Mouse (Mus musculus) monocyte, adult 59 days (primary cell): ENCODE data around the gene 9930021J03Rik. TPM values are rescaled to one million over a fixed set of nuclear protein-coding genes. Genes with fewer than 3 reads are reported as not detected.

Experiments
- total RNA-seq, 2 experiments: library from RNA; stranded (reverse); gene quantifications; one replicate each; pipeline ENCODE4 v1.2.4; 2023

Gene 9930021J03Rik
- 10 to 100 TPM; 19.3 to 23.5 TPM for total RNA-seq

GRCm38 (mm10) chr19:29805917-29806785 is at the start of gene 9930021J03Rik:
Gene 9930021J03Rik (minus strand): TSS chr19:29805989.

GRCm38 (mm10) chr19:29812581-29813460 is 7.0 kb upstream of the 9930021J03Rik start, which contains the start of gene Ranbp6:
Gene Ranbp6 (minus strand): TSS chr19:29812974.

GRCm38 (mm10) chr19:29697245-29697874 is 108.4 kb downstream of the 9930021J03Rik start, which contains the start of gene Mlana:
Gene Mlana (plus strand): TSS chr19:29697824.

Other genes starting within 250 kb of the 9930021J03Rik start
- gene Ermp1, start 157.6 kb downstream of the 9930021J03Rik start, total RNA-seq = 10 to 100 TPM; 31.7 to 36.5 TPM
- not detected for gene Mlana, start 108.2 kb downstream of the 9930021J03Rik start, total RNA-seq
- 10 to 100 TPM in 1 of 2 experiments, 1 to 10 TPM in 1; 9.8 to 11.4 TPM for gene Ranbp6, start 7.0 kb upstream of the 9930021J03Rik start, total RNA-seq
- gene Il33, start 119.1 kb upstream of the 9930021J03Rik start, total RNA-seq = not detected
- not detected for gene Trpd52l3, start 197.8 kb upstream of the 9930021J03Rik start, total RNA-seq
- 10 to 100 TPM; 63.3 to 66.2 TPM for gene Uhrf2, start 224.5 kb upstream of the 9930021J03Rik start, total RNA-seq